Mouse (Mus musculus): Measurements from ENCODE around the gene Cabin1. TPM values are rescaled to one million over a fixed set of nuclear protein-coding genes. Genes with fewer than 3 reads are reported as not detected.

The Cabin1 gene
- 31.2 and 49.1 TPM in 2 replicates for polyA plus RNA-seq (2012; ENCODE audit: insufficient read depth, low replicate concordance)

DNA sequence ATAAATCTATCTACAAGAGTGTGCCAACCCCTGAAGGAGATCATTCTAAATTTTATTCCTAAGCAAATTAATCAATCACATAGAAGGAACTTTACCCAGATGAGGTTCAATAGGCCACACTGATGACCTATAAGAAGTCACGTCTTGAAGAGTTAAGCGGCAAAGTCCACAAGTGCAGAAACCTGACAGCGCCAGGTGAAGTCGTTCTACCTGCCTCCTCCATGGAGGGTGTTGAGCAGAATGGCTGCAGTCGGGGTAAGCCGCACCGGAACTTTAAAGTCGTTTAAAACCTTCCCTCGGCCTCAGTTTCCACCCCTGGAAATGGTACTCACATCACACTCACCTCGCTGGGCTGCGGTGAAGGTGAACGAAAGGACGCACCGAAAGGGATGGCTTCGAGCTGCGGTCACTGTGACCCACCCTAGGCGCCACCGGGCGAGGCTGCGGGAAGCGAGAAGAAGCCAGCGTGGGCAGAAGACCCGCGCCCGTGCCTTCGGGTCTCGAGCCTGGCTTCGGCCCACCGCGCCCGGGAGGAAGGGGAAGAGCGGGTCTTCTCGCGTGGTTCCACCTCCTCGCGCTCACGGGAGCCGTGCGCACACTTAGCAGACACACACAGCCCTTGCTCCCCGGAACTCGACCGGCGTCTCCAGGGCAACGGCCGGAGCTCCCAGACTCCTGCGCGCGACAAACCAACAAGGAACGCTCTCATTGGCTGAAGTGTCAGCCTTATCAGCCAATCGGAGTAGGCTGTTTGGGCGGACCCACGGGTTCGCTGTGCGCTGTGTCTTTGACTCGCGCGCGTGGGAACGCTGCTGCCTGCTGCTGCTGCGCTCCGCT lies at the start of gene Cabin1:
Gene Cabin1, minus strand, starts transcription at position 660 of the 837 bp plus-strand sequence.
- no peaks in the 10 kb centered on the region for H3K9me3 ChIP-seq
- H3K27me3 ChIP-seq (replicated peaks) = no peaks in the 10 kb centered on the region
- peaks cover 28% of the 10 kb centered on the region for H3K36me3 ChIP-seq (replicated peaks; ENCODE audit: low read length)
- no peak for TF ChIP-seq FLI1 (IDR thresholded peaks at IDR 0.05; ENCODE audit: low read length)
- no peak for TF ChIP-seq GATA1 (IDR thresholded peaks at IDR 0.05; ENCODE audit: borderline replicate concordance, low read length)
- peak within 1 kb of the TSS; percentile 99 for H3K4me3 ChIP-seq (replicated peaks)
- peaks cover 33% of the 10 kb centered on the region for H3K4me1 ChIP-seq

DNA sequence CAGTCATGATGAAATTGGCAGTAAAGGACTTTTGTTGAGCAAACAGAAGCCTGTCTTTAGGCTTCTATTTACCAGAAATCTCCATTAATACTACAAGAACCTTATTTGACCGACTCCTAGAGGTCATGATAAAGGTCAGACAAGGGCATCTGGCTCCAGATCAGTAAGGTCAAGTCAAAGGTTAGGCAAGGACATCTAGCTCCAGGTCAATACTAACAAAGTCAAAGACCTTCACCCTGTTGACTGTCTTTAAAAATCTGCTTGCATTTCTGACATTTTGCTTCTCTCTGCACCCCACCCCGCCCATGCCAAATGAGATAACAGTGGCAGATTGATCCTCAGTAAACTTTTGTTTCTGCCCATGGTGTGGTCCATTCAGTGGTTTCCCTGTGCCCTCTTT lies 40.1 kb upstream of the Cabin1 start:
- TF ChIP-seq FLI1 (IDR thresholded peaks at IDR 0.05; ENCODE audit: low read length) (no peak), GATA1 (IDR thresholded peaks at IDR 0.05; ENCODE audit: borderline replicate concordance, low read length) (no peak)
- Histone ChIP-seq H3K36me3 (replicated peaks; ENCODE audit: low read length) (no peaks in the 10 kb centered on the region), H3K9me3 (peaks cover 17% of the 10 kb centered on the region), H3K4me3 (replicated peaks) (no peak overlapping the region), H3K27me3 (replicated peaks) (peaks cover 27% of the 10 kb centered on the region), H3K4me1 (peaks cover 16% of the 10 kb centered on the region)

DNA sequence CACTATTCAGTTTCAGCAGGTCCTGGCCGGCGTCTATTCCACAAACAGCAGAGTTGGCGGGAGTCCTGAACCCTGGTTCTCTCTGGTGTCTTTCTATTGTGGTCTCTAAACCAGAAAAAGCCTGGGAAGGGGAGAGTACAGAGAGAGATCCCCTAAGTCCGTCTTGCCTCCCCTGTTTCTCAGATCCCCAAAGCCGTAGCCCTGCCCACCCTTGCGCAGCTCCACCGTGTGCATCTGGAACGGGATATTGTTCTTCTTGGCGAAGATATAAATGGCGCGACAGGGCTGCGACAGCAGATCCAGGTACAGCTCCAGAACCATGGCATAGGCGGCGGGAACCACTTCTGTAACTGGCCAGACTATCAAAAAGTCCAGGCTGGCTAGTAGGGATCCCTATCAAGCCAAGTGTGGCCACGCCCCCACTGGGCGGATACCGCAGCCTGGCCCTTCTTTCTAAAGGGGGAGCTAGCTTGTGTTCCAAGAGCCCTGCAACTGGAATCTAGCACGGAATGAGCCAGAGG lies 34.1 kb upstream of the Cabin1 start, which contains the start of gene Gstt1:
Gene Gstt1, minus strand, starts transcription at position 409 of the 521 bp plus-strand sequence.
- TF ChIP-seq FLI1 (IDR thresholded peaks at IDR 0.05; ENCODE audit: low read length) = no peak
- TF ChIP-seq GATA1 (IDR thresholded peaks at IDR 0.05; ENCODE audit: borderline replicate concordance, low read length) = no peak
- no peaks in the 10 kb centered on the region for H3K36me3 ChIP-seq (replicated peaks; ENCODE audit: low read length)
- no peaks in the 10 kb centered on the region; the same call in 1 of the 2 replicates for H3K9me3 ChIP-seq
- H3K27me3 ChIP-seq (replicated peaks) = peaks cover 52% of the 10 kb centered on the region
- peak within 1 kb of the TSS; percentile 94 for H3K4me3 ChIP-seq (replicated peaks)
- peaks cover 39% of the 10 kb centered on the region for H3K4me1 ChIP-seq

DNA sequence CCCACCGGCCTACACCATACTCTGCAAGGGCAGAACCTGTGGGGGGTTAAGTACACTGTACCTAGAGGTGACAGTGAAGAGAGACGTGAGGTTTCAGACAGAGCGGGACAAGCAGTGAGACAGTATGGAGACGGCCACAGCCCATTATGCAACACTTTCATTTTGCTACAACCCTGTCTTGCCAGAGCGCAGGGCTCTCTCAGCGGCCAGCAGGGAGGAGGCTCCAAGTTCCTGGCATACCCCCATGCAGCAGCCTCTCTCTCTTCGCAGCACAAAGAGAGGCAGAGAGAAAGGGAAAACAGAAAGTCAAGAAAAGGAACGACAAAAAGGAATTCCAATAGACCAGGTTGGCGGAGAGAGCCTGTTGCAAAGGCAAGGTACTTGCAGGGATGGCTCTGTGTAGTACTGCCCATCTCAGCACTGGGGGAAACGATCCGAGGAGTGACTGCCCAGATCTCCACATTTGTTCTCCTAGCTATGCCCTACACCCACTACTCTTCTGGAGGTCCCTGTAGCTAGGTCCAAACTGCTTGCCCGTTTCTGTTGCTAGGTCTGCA lies 33.6 kb upstream of the Cabin1 start:
- Histone ChIP-seq H3K4me1 (peaks cover 43% of the 10 kb centered on the region), H3K27me3 (replicated peaks) (peaks cover 49% of the 10 kb centered on the region), H3K4me3 (replicated peaks) (peak overlapping the region; percentile 94), H3K9me3 (no peaks in the 10 kb centered on the region; the same call in 1 of the 2 replicates), H3K36me3 (replicated peaks; ENCODE audit: low read length) (no peaks in the 10 kb centered on the region)
- TF ChIP-seq FLI1 (IDR thresholded peaks at IDR 0.05; ENCODE audit: low read length) (no peak), GATA1 (IDR thresholded peaks at IDR 0.05; ENCODE audit: borderline replicate concordance, low read length) (no peak)

DNA sequence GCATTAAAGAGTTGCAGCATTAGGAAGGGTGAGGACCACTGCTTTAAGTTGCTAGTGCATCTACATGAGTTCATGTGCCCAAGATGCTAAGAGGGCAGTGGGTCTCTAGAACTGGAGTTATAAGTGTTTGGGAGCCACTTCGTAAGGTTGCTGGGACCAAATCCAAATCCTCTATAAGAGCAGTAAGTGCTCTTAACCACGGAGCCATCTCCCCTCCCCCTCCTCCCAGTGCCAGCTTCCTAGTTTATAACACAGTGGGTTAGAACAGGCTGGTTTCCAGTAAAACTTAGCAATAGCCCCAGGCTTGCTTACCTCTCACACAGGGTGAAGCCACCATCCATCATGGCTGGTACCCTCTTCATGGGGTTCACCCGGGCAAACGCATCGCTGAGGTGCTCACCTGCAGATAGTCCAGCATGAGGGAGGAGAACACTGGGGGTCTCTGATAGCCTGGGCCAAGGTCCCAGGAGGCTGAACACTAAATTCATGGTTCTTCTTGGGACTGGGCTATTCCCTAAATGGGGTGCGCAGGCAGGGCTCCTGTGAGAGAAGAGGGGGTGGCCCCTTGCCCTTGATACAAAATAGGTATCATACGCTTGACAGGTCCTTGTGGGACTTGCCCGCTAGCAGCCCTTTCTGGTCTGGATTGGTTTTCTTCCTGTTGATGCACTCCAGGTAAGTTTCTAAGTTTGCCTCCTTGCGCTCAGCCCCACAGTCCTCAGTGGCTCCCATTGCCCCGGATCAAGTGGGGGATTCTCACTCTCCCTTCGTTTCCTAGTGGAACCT lies 32.8 kb upstream of the Cabin1 start:
- no peaks in the 10 kb centered on the region; the same call in 1 of the 2 replicates for H3K9me3 ChIP-seq
- H3K4me3 ChIP-seq (replicated peaks) = peak overlapping the region; percentile 94
- peaks cover 52% of the 10 kb centered on the region for H3K27me3 ChIP-seq (replicated peaks)
- H3K36me3 ChIP-seq (replicated peaks; ENCODE audit: low read length) = no peaks in the 10 kb centered on the region
- H3K4me1 ChIP-seq = peaks cover 48% of the 10 kb centered on the region
- no peak for TF ChIP-seq FLI1 (IDR thresholded peaks at IDR 0.05; ENCODE audit: low read length)
- TF ChIP-seq GATA1 (IDR thresholded peaks at IDR 0.05; ENCODE audit: borderline replicate concordance, low read length) = no peak

DNA sequence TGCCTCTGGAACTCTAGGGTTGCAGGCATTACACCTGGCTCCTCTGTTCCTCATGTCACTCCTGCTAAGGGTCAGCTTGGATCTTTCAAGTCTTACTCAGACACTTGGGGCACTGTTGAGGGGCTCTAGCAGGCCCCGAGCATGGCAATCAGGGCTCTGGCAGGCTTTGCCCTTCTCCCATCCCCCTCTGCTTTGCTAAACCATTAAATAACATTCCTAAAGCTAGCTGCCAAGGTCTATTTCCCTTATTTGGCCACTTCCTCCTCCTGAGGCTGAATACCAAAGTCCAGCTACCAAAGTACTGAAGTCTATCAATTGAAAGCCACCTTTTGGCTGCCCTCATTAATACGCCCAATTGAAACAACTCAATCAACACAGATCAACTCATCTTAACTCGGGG lies 30.7 kb upstream of the Cabin1 start:
- Histone ChIP-seq H3K9me3 (no peaks in the 10 kb centered on the region; the same call in 1 of the 2 replicates), H3K27me3 (replicated peaks) (peaks cover 42% of the 10 kb centered on the region), H3K4me1 (peaks cover 54% of the 10 kb centered on the region), H3K4me3 (replicated peaks) (peak overlapping the region; percentile 14), H3K36me3 (replicated peaks; ENCODE audit: low read length) (no peaks in the 10 kb centered on the region)
- TF ChIP-seq GATA1 (IDR thresholded peaks at IDR 0.05; ENCODE audit: borderline replicate concordance, low read length) = no peak
- TF ChIP-seq FLI1 (IDR thresholded peaks at IDR 0.05; ENCODE audit: low read length) = no peak

DNA sequence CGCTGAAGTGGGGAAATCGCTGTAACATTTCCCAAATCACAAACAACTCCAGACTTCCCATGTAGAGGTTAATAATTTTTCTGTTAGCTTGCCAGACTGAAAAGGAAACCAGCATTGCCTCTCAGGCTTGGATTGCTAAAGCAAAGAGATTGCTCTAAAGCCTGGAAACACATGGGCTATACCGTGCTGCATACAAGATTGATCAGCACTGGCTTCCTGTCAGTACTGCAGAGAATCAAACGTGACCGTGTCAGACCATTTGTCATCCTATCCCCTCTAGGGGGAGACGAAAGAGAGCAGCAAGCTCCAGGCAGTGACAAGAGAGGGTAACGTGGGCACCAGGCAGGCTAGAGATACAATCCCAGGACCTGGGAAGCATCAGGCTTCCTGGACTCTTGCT lies 26.6 kb upstream of the Cabin1 start:
- Histone ChIP-seq H3K4me3 (replicated peaks) (no peak overlapping the region), H3K27me3 (replicated peaks) (peaks cover 31% of the 10 kb centered on the region), H3K4me1 (peaks cover 25% of the 10 kb centered on the region), H3K36me3 (replicated peaks; ENCODE audit: low read length) (no peaks in the 10 kb centered on the region), H3K9me3 (no peaks in the 10 kb centered on the region)
- no peak for TF ChIP-seq GATA1 (IDR thresholded peaks at IDR 0.05; ENCODE audit: borderline replicate concordance, low read length)
- no peak for TF ChIP-seq FLI1 (IDR thresholded peaks at IDR 0.05; ENCODE audit: low read length)

DNA sequence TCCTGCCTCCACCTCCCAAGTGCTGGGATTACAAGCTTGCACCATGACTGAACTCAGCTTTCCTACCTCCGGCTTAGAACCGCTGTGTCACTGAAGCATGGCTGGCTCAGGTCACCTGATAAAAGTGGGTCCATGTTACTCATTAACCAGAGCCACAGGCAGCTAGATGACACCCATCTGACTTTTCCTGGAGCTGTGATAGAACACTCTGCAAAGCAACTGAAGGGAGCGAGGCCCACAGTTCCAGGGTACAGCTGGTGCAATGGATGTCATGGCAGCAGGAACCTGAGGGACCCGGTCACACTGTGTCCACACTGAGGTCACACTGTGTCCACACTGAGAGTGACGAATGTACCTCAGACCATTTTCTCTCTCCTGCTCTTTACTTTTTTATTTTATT lies 25.7 kb upstream of the Cabin1 start:
- Histone ChIP-seq H3K4me3 (replicated peaks) (no peak overlapping the region), H3K27me3 (replicated peaks) (peaks cover 31% of the 10 kb centered on the region), H3K36me3 (replicated peaks; ENCODE audit: low read length) (no peaks in the 10 kb centered on the region), H3K4me1 (peaks cover 20% of the 10 kb centered on the region), H3K9me3 (no peaks in the 10 kb centered on the region)
- TF ChIP-seq FLI1 (IDR thresholded peaks at IDR 0.05; ENCODE audit: low read length) (no peak), GATA1 (IDR thresholded peaks at IDR 0.05; ENCODE audit: borderline replicate concordance, low read length) (no peak)

DNA sequence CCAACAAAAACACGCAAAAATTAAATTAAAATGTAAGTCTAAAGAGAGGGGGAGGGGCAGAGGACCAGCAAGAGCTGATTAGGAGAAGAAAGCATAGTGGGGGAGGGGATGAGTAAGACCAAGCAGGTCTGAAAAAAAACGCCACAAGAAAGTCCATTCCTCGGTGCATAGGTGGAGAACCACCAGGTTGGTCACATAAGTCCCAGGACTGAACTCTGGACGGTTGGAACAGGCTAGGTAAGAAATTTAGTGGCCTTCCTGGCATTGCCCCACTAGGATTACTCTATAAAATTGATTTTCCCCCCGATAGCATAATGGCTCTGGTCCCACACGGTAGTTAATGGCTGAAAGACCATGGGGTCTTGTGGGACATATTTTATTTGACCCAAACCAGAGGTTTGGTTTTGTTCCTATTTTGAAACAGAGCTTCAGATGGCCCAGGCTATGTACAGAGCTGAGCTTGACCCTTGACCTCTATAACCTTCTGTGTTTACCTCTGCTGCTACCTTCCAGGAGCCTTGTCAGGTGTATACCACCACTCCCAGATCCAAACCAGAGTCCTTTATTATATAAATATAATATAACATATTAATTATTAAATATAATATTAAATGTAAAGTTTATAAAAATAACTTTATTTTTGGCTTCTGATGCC lies 25.1 kb upstream of the Cabin1 start:
- TF ChIP-seq GATA1 (IDR thresholded peaks at IDR 0.05; ENCODE audit: borderline replicate concordance, low read length) = no peak
- TF ChIP-seq FLI1 (IDR thresholded peaks at IDR 0.05; ENCODE audit: low read length) = no peak
- Histone ChIP-seq H3K4me1 (peaks cover 18% of the 10 kb centered on the region), H3K9me3 (no peaks in the 10 kb centered on the region), H3K27me3 (replicated peaks) (peaks cover 29% of the 10 kb centered on the region), H3K36me3 (replicated peaks; ENCODE audit: low read length) (no peaks in the 10 kb centered on the region), H3K4me3 (replicated peaks) (no peak overlapping the region)

Measured in megakaryocyte, embryonic 14.5 days (primary cell).